Mouse (Mus musculus): ENCODE measurements at regions not wholly inside any gene's neighbourhood (a gene's known extent, or its start where the extent isn't known, plus 50 kb on each side); places are given as distances from the start of the nearest gene placed in this dataset.

DNA sequence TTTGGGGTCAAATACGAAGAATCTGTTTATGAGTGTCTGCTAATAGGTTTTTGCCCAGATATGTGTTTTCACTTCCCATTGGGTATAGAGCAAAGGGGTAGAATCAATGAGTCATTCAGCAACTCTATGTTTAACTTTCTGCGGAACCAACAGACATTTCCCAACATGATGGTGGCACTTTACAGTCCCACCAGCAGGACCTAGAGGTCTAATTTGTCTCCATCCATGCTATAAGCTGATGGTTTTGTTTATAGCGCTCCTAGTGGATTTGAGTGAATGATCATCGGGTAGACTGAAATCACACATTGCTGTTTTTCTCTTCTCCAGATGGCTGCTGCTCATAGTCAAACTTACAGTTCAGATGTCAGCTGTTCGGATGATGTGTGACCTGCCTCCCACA is 99.7 kb upstream of the Arid5b start:
- DNase-seq (ENCODE audit: low spot score): no peak

DNA sequence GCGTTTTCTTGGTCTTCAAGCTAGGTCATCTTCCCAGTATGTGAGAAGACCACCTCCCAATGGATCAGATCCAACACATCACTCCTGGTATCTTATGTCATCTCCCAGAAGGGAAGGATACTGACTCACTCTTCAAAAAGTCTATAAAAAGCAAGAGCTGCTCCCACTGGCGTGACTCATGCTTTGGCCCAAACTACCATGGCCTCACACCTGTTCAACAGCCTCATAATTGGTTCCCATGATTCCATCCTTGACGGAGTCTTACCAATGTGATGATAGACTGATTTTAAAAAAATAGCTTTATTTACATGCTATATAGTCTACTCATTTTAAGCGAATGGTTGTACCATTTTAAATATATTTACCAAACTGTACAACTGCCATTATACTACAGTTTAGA is 98.9 kb upstream of the Arid5b start:
- DNase-seq (ENCODE audit: low spot score): no peak

DNA sequence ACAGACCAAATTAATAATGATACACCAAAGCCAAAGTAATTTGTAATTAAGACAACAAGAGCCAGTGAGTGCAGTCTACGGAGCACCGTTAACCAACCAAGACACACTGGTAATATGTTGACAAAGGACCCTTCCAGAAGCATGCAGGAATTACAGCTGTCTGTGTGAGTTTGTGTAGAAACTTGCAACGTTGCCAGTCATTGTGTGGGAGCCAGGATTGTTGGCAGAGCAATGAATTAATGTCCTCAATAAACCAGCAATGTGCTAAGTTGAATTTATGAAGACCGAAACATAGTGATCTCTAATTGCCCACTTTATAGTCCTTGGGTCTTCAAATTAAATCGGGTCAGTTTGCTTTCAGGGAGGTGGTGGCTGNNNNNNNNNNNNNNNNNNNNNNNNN is 95.3 kb upstream of the Arid5b start:
- DNase-seq (ENCODE audit: low spot score): no peak

DNA sequence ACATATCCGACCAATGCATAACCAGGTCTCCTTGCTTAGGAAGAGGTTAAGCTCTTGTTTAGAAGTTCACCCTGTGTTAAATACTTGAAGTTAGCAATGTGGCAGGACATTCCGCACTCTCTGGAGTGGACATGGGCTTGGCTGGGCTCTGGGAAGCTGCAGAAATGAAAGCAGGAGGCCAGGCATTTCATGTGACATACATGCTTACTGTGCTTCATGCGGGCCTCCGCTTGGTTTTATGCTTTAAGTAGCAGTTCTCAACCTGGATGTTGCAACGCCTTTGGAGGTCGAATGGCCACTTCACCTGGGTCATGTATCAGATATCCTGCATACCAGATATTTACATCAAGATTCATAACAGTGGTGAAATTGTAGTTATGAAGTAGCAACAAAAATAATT is 93.2 kb upstream of the Arid5b start:
- DNase-seq (ENCODE audit: low spot score): no peak

DNA sequence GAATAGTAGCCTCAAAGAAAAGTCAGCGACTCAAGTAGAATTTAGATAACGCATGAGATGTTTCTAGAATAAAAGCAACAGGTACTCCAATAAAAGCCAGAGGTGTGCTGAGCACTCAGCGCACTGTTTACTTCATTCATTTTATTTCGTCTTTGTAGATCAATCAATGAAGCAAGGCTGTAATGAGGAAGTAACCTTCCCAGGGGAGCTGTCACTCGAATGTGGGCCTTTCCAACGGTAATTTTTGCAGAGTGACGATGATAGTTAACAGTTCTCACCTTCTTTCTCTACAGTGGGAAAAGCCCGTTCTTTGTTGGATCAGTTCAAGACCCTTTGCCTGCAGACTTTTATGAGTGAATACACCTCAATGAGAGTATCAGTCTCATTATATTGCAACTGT is 92.4 kb upstream of the Arid5b start:
- DNase-seq (ENCODE audit: low spot score): no peak

DNA sequence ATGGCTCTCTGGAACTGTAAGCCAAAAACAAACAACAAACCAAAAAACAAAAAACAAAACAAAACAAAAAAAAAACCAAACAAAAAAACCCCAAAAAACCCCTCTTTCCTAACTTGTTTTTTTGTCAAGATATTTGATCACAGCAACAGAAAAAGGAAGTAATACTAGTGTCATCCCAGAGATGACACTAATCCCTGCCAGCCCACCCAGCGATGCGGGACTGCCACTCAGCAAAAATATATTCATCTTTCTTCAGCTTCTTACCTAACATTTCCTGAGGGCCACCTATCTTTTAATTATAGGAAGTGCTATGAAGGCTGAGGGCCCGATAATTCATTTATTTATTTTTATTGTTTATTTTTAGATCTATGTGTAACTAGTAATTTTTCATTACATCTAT is 88.3 kb upstream of the Arid5b start:
- DNase-seq (ENCODE audit: low spot score): no peak

DNA sequence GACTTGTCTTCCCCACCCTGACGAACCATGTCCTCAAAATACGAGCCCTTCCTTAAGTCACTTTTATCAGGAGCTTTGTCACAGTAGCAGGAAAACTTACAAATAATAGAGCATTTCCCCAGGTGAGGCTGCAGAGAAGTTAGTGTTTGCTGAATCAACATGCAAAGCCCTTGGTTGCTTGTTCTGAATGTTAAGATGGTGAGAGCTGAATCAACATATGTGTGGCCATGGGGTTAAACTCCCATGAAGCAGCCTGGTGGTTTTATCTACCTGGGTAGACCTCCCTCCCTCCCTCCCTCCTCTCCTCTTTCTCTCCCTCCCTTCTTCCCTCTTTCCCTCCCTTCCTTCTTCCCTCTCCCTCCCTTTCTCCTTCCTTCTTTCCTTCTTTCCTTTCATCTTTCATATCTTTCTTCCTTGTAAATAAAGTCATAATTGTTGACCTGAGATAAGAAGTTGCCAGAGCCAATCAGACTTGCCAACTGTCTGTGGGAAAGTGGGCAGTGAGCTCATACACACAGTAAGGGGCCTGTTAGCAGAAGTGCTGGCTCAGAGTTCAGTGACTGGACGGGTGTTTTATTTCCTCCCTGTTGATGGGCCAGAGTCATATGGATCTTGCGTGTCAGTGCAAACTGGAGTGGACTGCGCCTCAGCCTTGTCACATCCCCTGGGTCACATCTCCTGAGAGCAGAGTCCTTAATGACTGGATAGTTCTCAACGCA is 82.4 kb upstream of the Arid5b start:
- no peak for DNase-seq (ENCODE audit: low spot score)

DNA sequence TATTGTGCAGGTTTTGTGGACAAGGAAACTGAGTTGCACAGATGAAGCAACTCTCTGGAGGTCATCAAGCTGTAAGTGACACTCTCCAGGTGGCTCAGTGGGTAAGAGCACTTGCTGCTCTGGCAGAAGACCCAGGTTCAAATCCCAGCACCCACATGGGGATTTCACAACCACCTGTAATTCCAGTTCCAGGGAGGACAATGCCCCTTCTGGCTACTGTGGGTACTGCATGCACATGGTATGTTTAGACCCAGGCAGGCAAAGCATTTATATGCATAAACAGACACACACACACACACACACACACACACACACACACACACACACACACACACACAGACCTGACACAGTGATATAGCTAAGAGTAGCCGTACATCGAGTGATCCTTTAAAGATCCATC is 80.6 kb upstream of the Arid5b start:
- peak; percentile 49 for DNase-seq (ENCODE audit: low spot score)

DNA sequence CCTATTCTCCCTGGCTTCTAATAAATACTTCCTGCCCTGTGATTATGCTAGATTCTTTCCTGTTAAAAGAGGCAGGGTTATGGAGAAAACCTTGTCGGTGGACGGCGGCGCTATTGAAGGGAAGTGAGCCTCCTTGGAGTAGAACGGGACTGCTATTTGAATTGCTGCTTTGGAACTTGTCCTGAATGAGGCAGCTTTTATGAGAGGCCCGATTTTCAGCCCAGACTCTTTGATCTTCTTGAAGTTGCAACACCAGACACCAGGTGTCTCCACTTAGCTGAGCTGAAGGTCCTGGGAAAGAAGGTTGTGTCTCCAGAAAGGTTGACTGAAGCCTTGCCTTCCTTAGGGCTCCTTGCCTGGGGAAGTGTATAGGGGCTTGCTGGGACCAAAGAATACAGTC is 78.4 kb upstream of the Arid5b start:
- no peak for DNase-seq (ENCODE audit: low spot score)

DNA sequence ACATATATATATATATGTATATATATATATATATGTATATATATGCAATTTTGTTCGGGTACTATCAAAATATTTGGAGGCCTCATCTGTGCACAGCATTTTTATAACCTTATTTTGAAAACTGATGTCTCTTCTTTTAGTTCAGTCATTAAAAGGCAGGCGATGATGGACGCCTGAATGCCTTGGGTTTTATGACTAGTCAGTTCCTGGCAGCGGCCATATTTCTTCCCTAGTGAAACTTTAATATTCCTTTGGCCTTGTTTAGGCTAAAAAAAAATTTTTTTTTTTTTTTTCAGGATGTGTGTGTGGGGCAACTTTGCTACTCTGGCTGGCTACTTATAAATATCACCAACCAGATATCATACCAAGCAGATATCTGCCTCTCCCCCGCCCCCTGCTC is 78.0 kb upstream of the Arid5b start:
- DNase-seq (ENCODE audit: low spot score): no peak

DNA sequence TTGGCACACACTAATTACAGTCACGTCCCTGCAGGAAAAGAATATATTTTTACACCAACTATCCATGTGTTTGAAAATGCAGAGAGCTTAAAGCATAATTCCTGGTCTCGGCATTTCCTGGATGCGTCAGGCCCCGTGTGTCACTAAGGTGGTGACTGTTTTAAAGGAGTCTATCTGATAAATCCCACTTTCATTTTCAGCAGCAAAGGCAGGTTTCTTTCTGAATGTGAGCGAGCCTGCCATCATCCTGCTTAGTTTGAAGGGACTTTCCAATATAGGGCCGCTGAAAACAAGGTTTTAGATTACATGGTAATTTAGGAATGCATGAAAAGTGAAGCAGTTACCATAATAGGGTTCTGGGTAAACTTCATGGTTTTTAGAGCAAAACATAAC is 77.5 kb upstream of the Arid5b start:
- no peak for DNase-seq (ENCODE audit: low spot score)

DNA sequence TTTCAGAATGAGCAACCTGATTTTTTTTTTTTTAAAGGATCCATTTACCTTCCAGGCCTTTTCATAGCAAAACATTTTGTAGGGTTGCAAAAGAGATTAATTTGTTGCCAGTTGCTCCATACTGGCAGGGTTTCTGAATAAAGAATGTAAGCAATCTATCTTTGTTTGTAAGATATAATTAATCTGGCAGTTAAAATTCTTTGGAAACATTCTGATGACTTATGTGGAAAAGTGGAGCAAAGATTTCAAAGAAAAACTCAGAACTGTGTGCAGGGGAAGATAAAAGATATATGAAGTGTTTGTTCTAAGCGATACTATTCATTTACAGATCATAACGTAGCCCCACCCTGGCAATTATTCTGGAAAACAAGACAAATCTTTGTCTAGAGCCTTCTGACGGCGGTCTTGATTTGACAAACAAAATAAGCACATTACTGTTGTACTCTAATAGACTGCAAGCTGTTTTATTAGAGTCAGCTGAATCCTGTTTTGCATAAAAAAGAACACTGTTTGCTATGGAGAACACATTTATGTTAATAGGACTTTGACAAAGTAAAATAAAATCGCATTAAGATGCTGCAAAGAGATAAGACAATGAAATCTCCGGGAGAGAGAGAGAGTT is 77.0 kb upstream of the Arid5b start:
- no peak for DNase-seq (ENCODE audit: low spot score)

DNA sequence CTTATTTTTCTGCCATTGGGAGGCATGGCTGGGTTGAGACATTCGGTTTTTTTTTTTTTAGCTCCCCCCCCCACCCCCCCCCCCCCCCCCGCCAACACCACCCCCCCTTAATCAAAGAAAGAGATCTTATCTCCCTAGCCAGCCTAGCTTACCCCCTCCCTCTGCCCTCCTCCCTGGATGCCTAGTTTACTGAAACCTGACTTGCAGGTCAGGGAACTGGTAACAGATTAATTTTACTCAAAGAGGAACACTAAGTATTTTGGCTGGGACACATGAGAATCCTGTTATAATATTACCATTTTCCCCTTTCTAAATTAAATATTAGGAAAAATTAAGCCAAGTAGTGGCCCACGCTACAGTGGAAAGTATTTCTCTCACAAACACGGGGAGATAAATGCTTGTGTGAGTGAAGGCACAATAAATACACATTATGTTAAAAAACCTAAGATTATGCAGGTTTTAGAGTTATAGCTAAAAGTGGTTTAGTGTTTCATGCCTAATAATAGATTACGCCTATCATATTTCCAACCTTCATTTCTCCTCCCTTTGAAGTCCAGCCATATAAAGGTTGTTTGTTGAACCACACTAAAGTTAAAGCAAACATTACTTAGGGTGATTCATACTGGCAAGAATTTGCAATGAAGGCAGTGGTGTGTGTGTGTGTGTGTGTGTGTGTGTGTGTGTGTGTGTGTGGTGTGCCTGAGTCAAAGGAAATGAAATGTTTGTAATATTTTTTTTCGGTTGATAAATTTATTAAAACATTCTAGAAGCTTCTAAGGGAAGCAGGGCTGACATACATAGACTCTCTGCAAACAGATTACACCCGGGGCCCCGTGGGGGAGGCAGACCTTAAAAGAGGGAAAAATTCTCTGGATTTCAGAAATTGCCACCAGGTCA is 76.0 kb upstream of the Arid5b start:
- DNase-seq (ENCODE audit: low spot score): peak; percentile 45

DNA sequence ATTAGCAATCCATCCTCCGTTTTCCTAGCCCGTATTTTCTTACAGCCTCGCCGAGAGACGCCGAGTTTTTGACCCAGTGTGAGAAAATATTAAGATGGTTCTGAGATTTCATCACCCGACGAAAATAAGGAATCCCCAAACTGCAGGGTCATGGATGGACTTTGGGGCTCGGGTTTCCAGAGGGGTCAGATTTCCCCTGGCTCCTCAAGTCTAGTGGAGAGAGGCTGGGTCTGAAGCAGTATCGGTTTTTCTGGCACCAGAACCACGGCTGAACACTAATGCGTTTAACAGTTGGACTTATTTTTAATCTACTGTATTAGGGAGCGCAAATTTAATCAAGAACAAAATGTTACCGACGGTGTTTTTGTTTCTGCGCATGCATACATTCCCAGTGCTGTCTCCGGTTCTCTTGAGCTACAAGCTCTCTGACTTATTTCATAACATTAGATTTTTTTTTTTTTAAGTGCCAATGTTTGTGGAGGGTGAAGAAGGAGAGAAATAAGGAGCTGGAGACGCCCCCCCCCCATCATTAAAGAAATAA is 75.2 kb upstream of the Arid5b start:
- DNase-seq (ENCODE audit: low spot score): no peak

DNA sequence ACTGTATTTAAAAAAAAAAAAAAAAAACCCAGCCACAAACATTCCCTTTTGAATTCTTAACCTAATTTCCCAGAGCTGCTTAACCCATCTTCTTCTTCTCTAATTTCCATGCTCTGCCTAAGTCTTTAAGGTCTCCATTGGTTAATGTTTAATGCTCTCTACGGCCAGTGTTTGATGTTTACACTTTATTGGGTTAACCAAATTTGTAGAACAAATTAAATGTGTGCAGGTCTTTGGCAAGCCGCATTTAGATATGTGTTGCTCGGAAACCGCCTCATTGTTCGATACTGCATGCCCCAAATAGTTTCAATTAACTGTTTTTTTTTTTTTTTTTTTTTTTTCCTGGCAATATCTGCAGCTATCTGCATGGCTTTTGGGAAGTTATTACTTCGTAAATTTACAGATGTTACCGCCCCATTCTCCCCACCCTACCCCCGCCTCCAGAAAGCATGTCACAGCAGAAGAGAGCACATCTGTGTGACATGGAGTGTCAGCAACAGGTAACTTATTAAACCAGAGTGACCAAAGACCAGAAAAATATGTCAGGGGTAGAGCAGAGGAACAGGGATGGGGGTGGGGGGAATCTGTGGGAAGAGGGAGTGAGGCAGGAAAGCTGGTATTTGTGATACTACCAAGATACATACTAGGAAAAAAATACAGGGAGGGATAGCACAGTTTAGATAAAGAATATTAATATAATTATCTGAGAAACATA is 73.5 kb upstream of the Arid5b start:
- DNase-seq (ENCODE audit: low spot score): no peak

DNA sequence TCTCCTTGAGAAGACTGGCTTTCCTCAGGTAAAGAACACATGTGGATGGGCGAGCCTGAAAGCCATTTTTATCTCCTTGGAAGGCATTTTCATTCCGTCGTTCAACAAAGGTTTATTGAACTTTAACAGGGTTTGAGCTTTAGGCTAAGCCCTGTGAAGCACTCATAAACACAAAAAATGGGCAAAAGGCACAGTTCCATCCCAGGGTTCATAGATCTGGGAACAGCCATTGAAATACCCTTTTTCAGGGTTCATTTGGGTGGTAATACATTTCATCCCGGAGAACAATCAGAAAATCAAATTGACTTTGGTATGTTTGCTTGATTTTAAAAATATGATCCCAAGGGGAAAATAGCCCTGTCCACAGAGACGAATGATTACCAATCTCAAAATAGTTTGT is 72.9 kb upstream of the Arid5b start:
- DNase-seq (ENCODE audit: low spot score): no peak

DNA sequence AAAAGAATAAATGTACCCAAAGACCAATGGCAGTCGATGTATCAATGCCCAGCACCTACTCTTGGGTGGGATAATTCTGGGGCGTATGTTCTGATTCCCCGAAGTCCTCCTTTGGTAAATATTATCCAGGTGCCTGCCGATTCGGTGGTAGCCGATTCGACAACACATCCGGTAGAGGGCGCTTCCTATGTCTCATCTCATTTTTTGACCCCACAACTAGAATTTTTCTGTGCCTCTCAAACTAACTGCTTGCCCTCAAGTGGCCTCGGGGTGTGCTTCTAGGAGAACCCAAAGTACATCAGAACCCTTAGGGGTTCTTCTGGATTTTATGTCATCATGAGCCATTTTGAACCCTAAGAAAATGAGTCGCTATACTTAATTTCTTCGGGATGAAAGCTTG is 72.3 kb upstream of the Arid5b start:
- no peak for DNase-seq (ENCODE audit: low spot score)

DNA sequence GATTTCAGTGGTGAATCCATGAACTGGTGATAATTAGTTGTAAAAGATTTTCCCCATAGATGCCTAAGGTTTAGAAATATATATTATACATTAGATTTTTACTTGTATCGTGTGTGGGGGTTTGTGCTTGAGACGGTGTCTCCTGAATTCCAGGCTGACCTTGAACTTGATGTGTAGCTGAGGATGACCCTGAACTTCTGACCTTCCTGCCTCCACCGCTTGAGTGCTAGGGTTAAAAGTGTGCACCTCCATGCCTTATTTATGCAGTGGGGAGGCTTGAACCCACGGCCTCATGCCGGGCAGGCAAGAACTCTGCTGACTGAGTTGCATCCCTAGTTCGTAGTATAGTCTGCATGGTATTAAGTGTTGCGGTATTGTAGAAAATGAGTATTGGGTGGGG is 69.3 kb upstream of the Arid5b start:
- no peak for DNase-seq (ENCODE audit: low spot score)

DNA sequence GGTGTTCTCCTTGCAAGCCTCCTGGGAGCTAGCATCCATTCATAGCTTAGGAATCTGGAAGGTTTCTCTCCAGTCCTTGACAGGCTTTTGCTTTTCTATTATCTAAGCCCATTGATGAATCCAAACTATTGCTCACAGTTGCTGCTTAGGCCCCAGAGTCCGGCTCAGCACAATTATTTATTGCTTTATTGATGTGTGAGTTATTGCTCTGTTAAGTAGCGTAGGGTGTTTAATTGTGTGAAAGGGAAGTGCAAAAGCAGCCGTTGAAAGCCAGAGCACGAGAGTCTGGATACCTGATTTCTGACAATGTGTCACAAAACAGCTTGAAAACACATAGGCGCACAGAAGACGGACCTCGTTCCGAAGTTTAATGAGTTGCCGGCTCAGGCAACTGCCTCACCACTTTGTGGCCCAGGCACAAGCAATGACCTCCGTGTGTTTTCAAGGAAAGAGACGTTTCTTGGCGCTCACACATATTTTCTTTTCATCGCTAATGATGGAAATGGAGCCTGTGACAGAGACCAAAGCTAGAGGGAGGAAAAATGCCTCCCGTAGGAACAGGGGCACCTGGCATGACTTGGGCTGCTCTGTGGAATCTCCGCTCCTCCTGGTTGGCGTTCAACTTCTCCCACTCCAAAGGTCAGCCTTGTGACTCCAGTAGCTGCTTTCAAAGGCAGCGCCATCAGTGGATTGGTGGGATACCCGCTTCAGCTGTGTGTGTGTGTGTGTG is 66.6 kb upstream of the Arid5b start:
- DNase-seq (ENCODE audit: low spot score): no peak

DNA sequence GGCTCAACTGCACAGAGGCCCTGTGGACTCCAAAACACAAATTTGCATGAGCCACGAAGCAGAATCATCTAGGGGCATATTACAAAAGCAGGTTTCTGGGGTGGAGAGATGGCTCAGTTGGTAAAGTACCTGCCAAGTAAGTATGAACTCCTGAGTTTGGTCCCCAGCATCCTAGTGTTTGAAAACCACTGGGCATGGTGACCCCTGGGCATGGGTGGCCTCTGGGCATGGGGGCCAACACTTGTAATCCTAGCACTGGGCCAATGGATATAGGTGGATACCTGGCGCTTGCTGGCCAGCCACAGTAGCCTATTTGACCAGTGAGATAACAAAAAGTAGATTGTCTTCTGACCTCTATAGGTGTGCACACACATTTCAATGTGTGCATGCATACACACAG is 65.7 kb upstream of the Arid5b start:
- no peak for DNase-seq (ENCODE audit: low spot score)

DNA sequence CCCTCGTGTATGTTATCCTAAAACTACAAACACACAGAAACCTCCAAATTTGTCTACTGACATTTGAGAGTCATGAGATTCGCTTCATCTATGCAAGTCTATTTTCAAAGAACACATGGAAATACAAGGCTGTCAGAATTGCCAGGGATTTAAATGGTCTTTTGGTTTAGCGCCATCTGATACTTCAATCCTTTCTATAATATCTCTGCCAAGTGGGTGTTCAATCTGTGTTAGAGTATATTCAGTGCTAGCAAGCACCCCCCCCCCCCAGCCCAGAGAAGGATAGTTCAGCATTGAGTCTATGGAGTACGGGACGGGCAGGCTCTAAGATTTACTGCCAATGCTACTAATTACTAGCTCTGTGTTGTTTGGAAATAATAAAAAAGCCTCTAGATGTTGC is 55.5 kb upstream of the Arid5b start:
- no peak for DNase-seq (ENCODE audit: low spot score)

Data from testis, postnatal 10 days (tissue).